Mouse (Mus musculus) CH12.LX (cell line): ENCODE data around the gene Rnf26. TPM values are rescaled to one million over a fixed set of nuclear protein-coding genes. Genes with fewer than 3 reads are reported as not detected.

Source experiments
- DNase-seq: peaks from one replicate; pipeline ENCODE4 v3.0.0-alpha.2; 2013; ENCODE audit errors: extremely low read depth
- H3K27ac ChIP-seq: 2 replicates; pipeline ENCODE4 v1.5.1; 2012; ENCODE audit warnings: low read depth, mild to moderate bottlenecking, control low read depth, moderate library complexity; ENCODE audit not compliant: insufficient read depth
- H3K27me3 ChIP-seq: replicated peaks from 2 replicates; pipeline ENCODE3; 2012; ENCODE audit warnings: inconsistent platforms
- H3K36me3 ChIP-seq, 2 experiments: replicated peaks in 1 of 2; 2 replicates each; pipeline versions ENCODE3 to v1.6.1; 2012; ENCODE audit warnings: inconsistent platforms in 1 of 2, low read length in 1 of 2, mild to moderate bottlenecking in 1 of 2, mixed read lengths in 1 of 2, moderate library complexity in 1 of 2; ENCODE audit not compliant: control insufficient read depth in 1 of 2, insufficient read depth in 1 of 2
- H3K4me1 ChIP-seq, 2 experiments: 2 replicates each; pipeline ENCODE4 v1.6.1; 2012; ENCODE audit warnings: inconsistent platforms in 1 of 2, moderate library complexity in 1 of 2; ENCODE audit not compliant: insufficient read depth in 2 of 2, control insufficient read depth in 1 of 2
- H3K4me2 ChIP-seq: 2 replicates; pipeline ENCODE4 v1.6.1; 2012; ENCODE audit warnings: low read depth, mild to moderate bottlenecking, control low read depth; ENCODE audit not compliant: poor library complexity, insufficient read depth, severe bottlenecking
- H3K4me3 ChIP-seq, 3 experiments: fragments of 150-350 bp in 1 of 3; sonication (generic) in 1 of 3; replicated peaks in 1 of 3; 2 replicates each; pipeline versions ENCODE3 to v1.5.1; 2011 to 2012; ENCODE audit warnings: low read depth in 2 of 3, low read length in 2 of 3, mild to moderate bottlenecking in 2 of 3, moderate library complexity in 2 of 3, control low read depth in 1 of 3, improper control_type of control experiment in 1 of 3, inconsistent platforms in 1 of 3, mixed read lengths in 1 of 3; ENCODE audit not compliant: poor library complexity in 1 of 3
- H3K79me2 ChIP-seq: replicated peaks from 2 replicates; pipeline ENCODE4 v1.6.1; 2012; ENCODE audit warnings: mild to moderate bottlenecking, moderate library complexity; ENCODE audit not compliant: control insufficient read depth, poor library complexity, insufficient read depth, severe bottlenecking; ENCODE audit errors: extremely low read depth
- H3K9ac ChIP-seq: 2 replicates; pipeline ENCODE4 v1.6.1; 2012; ENCODE audit warnings: low read depth, mild to moderate bottlenecking, control low read depth, moderate library complexity; ENCODE audit not compliant: insufficient read depth
- H3K9me3 ChIP-seq: replicated peaks from 2 replicates; pipeline ENCODE3; 2012; ENCODE audit warnings: low read length, inconsistent platforms, mixed read lengths
- CHD2 ChIP-seq: IDR thresholded peaks from 2 replicates; pipeline ENCODE4 v1.6.1; 2011; ENCODE audit warnings: low read length, improper control_type of control experiment
- CTCF ChIP-seq, 2 experiments: IDR thresholded peaks in 1 of 2; conservative IDR thresholded peaks in 1 of 2; 2 replicates each; pipeline ENCODE4 v1.5.1; 2011 to 2012; ENCODE audit warnings: low read depth in 2 of 2, low read length in 2 of 2, improper control_type of control experiment in 1 of 2, inconsistent platforms in 1 of 2, mild to moderate bottlenecking in 1 of 2, moderate library complexity in 1 of 2
- EP300 ChIP-seq: IDR thresholded peaks from 2 replicates; pipeline ENCODE4 v1.6.1; 2011; ENCODE audit warnings: low read length, improper control_type of control experiment
- ETS1 ChIP-seq: conservative IDR thresholded peaks from 2 replicates; pipeline ENCODE4 v1.6.1; 2012; ENCODE audit warnings: low read depth, mild to moderate bottlenecking, inconsistent platforms, low read length, improper control_type of control experiment, moderate library complexity
- GABPA ChIP-seq: IDR thresholded peaks from 2 replicates; pipeline ENCODE4 v1.6.1; 2012; ENCODE audit warnings: low read depth, low read length, improper control_type of control experiment, inconsistent platforms; ENCODE audit not compliant: insufficient replicate concordance
- IRF4 ChIP-seq: IDR thresholded peaks from 2 replicates; pipeline ENCODE4 v1.6.1; 2014; ENCODE audit warnings: low read depth, mild to moderate bottlenecking, inconsistent platforms, low read length, improper control_type of control experiment
- JUN ChIP-seq: IDR thresholded peaks from 2 replicates; pipeline ENCODE4 v1.6.1; 2011; ENCODE audit warnings: low read depth, mild to moderate bottlenecking, low read length, improper control_type of control experiment, moderate library complexity; ENCODE audit not compliant: insufficient read depth
- KAT2A ChIP-seq: IDR thresholded peaks from 2 replicates; pipeline ENCODE4 v1.6.1; 2012; ENCODE audit warnings: low read length, improper control_type of control experiment, inconsistent platforms; ENCODE audit not compliant: insufficient replicate concordance
- MAX ChIP-seq: IDR thresholded peaks from 2 replicates; pipeline ENCODE4 v1.6.1; 2011; ENCODE audit warnings: low read length, improper control_type of control experiment
- MAZ ChIP-seq: IDR thresholded peaks from 2 replicates; pipeline ENCODE4 v1.6.1; 2012; ENCODE audit warnings: low read depth, mild to moderate bottlenecking, inconsistent platforms, low read length, improper control_type of control experiment, moderate library complexity
- MEF2A ChIP-seq: IDR thresholded peaks from 2 replicates; pipeline ENCODE4 v1.6.1; 2014; ENCODE audit warnings: low read depth, mild to moderate bottlenecking, inconsistent platforms, low read length, improper control_type of control experiment, borderline replicate concordance
- MXI1 ChIP-seq: IDR thresholded peaks from 2 replicates; pipeline ENCODE4 v1.6.1; 2011; ENCODE audit warnings: mild to moderate bottlenecking, low read depth, low read length, improper control_type of control experiment
- MYC ChIP-seq: IDR thresholded peaks from 2 replicates; pipeline ENCODE4 v1.6.1; 2011; ENCODE audit warnings: low read depth, mild to moderate bottlenecking, improper control_type of control experiment, low read length
- POLR2A ChIP-seq: IDR thresholded peaks from 2 replicates; pipeline ENCODE4 v1.6.1; 2011; ENCODE audit warnings: low read depth, mild to moderate bottlenecking, improper control_type of control experiment, low read length
- RCOR1 ChIP-seq: conservative IDR thresholded peaks from 2 replicates; pipeline ENCODE4 v1.6.1; 2012; ENCODE audit warnings: low read depth, mild to moderate bottlenecking, inconsistent platforms, low read length, improper control_type of control experiment
- SIN3A ChIP-seq: IDR thresholded peaks from 2 replicates; pipeline ENCODE4 v1.6.1; 2012; ENCODE audit warnings: low read length, improper control_type of control experiment, inconsistent platforms
- SMC3 ChIP-seq: IDR thresholded peaks from 2 replicates; pipeline ENCODE4 v1.6.1; 2011; ENCODE audit warnings: low read depth, low read length, improper control_type of control experiment
- TBP ChIP-seq: conservative IDR thresholded peaks from 2 replicates; pipeline ENCODE4 v1.6.1; 2011; ENCODE audit warnings: low read depth, low read length, improper control_type of control experiment
- USF1 ChIP-seq: IDR thresholded peaks from 2 replicates; pipeline ENCODE4 v1.6.1; 2014; ENCODE audit warnings: low read depth, mild to moderate bottlenecking, inconsistent platforms, low read length, improper control_type of control experiment
- ZC3H11A ChIP-seq: IDR thresholded peaks from 2 replicates; pipeline ENCODE4 v1.6.1; 2012; ENCODE audit warnings: low read depth, mild to moderate bottlenecking, inconsistent platforms, low read length, improper control_type of control experiment
- ZNF384 ChIP-seq: IDR thresholded peaks from 2 replicates; pipeline ENCODE4 v1.6.1; 2012; ENCODE audit warnings: low read depth, low read length, improper control_type of control experiment, inconsistent platforms
- dilution Hi-C: fragments of 300-500 bp; cut with MboI; formaldehyde crosslinking; loops from 2 replicates; pipeline ENCODE4 v1.14.3; 2020; ENCODE audit warnings: low sequenced_read_pairs; ENCODE audit not compliant: extremely low pct_unique_long_range_greater_than_20kb, extremely low pct_ligation_motif_present
- in situ Hi-C: fragments of 300-500 bp; cut with MboI; formaldehyde crosslinking; loops from 3 replicates; pipeline ENCODE4 v1.14.3; 2019; ENCODE audit warnings: low sequenced_read_pairs, low pct_ligation_motif_present, low pct_unique_long_range_greater_than_20kb, mixed read lengths
- polyA plus RNA-seq: library from polyadenylated mRNA; unstranded; fragments of >175 nt; gene quantifications from 2 replicates; pipeline ENCODE4 v1.2.1, GENCODE M21; 2012; ENCODE audit warnings: low read depth; ENCODE audit not compliant: insufficient read length
- total RNA-seq, 2 experiments: library from RNA; depleted of rRNA; stranded (reverse); fragments of 300-350 nt in 1 of 2; fragments of >200 nt in 1 of 2; gene quantifications; 2 replicates each; pipeline ENCODE4 v1.2.3; 2012 to 2014

Gene Rnf26
- total and polyA plus RNA-seq, 3 experiments = 11.7 to 40.0 (median 15.3) TPM

DNA sequence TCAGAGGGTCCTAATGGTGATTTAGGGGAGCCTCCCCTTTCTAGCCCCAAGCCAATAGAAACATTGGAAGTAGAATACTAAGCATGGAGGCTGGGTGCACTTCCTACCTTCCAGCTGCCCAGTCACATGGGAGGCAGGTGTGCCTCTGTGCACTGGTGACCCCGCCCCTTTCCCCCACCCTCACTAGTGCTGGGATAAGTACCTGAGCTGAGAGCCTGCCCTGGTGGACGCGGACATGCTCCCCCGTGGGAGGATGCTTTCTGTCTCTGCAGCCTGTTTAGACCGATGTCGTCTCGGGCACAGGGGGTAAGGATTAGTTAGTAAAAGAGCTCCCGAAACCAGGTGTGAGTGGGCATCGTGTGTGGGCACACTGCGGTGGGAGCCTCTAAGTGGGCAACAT lies 26.4 kb downstream of the Rnf26 start:
- no peaks in the 10 kb centered on the region for H3K9me3 ChIP-seq
- H3K4me1 ChIP-seq = peaks cover 19 to 57% of the 10 kb centered on the region in 2 experiments
- H3K36me3 ChIP-seq = peaks cover 0 to 7% of the 10 kb centered on the region in 2 experiments
- no peak overlapping the region for H3K4me3 ChIP-seq
- no peak for TF ChIP-seq SMC3
- TF ChIP-seq KAT2A = no peak
- no peak for TF ChIP-seq ZC3H11A
- TF ChIP-seq MEF2A = no peak
- no peak for TF ChIP-seq MAZ
- TF ChIP-seq MAX = no peak
- TF ChIP-seq ETS1 = no peak
- no peak for TF ChIP-seq IRF4
- no peak for TF ChIP-seq USF1
- TF ChIP-seq JUN = no peak
- no peak for TF ChIP-seq GABPA
- TF ChIP-seq MXI1 = no peak
- TF ChIP-seq CTCF (conservative IDR thresholded peaks at IDR 0.05 in 1 of 2, IDR thresholded peaks at IDR 0.05 in 1 of 2; ENCODE audit: low read depth in 2 of 2, low read length in 2 of 2) = no peak
- no peak for TF ChIP-seq POLR2A
- no peak for TF ChIP-seq EP300
- TF ChIP-seq RCOR1 = no peak
- no peak for TF ChIP-seq ZNF384
- no peak for TF ChIP-seq TBP
- no peak for TF ChIP-seq MYC
- TF ChIP-seq, all 38 proteins: peak for 0
- Histone ChIP-seq H3K27me3 (peaks cover 44% of the 10 kb centered on the region), H3K9ac (no peak overlapping the region), H3K27ac (no peak overlapping the region), H3K4me2 (no peak overlapping the region; the same call in 1 of the 2 replicates), H3K79me2 (no peaks in the 10 kb centered on the region)
- in situ Hi-C loops = no loop called here
- dilution Hi-C loops = no loop called here
- no peak for DNase-seq

GRCm38 (mm10) chr9:44085741-44086665 lies 27.3 kb downstream of the Rnf26 start:
- H3K27ac ChIP-seq = no peak overlapping the region
- no peak overlapping the region for H3K4me2 ChIP-seq
- in situ Hi-C loops (no loop called here), dilution Hi-C loops (no loop called here)
- H3K79me2 ChIP-seq = no peaks in the 10 kb centered on the region
- H3K27me3 ChIP-seq = peaks cover 50% of the 10 kb centered on the region
- no peak for DNase-seq
- H3K9me3 ChIP-seq = no peaks in the 10 kb centered on the region
- no peak overlapping the region for H3K9ac ChIP-seq
- H3K36me3 ChIP-seq = peaks cover 0 to 2% of the 10 kb centered on the region in 2 experiments
- H3K4me3 ChIP-seq = no peak overlapping the region
- TF ChIP-seq CHD2 (no peak), ETS1 (no peak), RCOR1 (no peak), MYC (no peak), SIN3A (no peak), MXI1 (no peak)
- TF ChIP-seq, all 38 proteins: peak for 0
- peaks cover 19 to 57% of the 10 kb centered on the region in 2 experiments for H3K4me1 ChIP-seq
